16 mouse cellular contexts compared by ENCODE assay signal in genomic region chr16:17062338-17062737, GRCm38 (mm10).
"Had no signal": no experiment of that assay in that cellular context is flagged by ENCODE, and none has a peak within 500 bp of the region (broad histone marks: within the 10 kb centered on the region; RNA-seq: fewer than 3 reads in every experiment).

No protein-coding gene starts in this region.

- DNase-seq: retina, postnatal 1 day; right cerebral cortex, adult 18-20 months; right cerebral cortex, postnatal 14 days; right cerebral cortex, postnatal 25 days; right cerebral cortex, postnatal 4 days; spleen, adult 18-20 months; thymus, adult 18-20 months; thymus, adult 2 months; thymus, postnatal 14 days; thymus, postnatal 25 days; thymus, postnatal 36 days; thymus, postnatal 4 days had no signal

- H3K9ac ChIP-seq: neural tube, embryonic 13.5 days; neural tube, embryonic 15.5 days; stomach, embryonic 15.5 days had no signal

- H3K4me2 ChIP-seq: neural tube, embryonic 13.5 days; neural tube, embryonic 15.5 days; stomach, embryonic 15.5 days had no signal

- H3K36me3 ChIP-seq: neural tube, embryonic 13.5 days; neural tube, embryonic 15.5 days; stomach, embryonic 15.5 days had no signal

- H3K27me3 ChIP-seq: neural tube, embryonic 15.5 days; stomach, embryonic 15.5 days had no signal

- H3K4me3 ChIP-seq: neural tube, embryonic 13.5 days; neural tube, embryonic 15.5 days; stomach, embryonic 15.5 days had no signal

- H3K27ac ChIP-seq: neural tube, embryonic 13.5 days; neural tube, embryonic 15.5 days; stomach, embryonic 15.5 days; stomach, postnatal 0 days had no signal

- H3K9me3 ChIP-seq: neural tube, embryonic 13.5 days; neural tube, embryonic 15.5 days; stomach, embryonic 15.5 days had no signal

- H3K4me1 ChIP-seq: neural tube, embryonic 13.5 days; neural tube, embryonic 15.5 days; stomach, embryonic 15.5 days had no signal
